Mouse (Mus musculus) ovary, postnatal 36 days (tissue): ENCODE data around the gene H2-Aa.

Experiments used
- DNase-seq: peaks from one replicate; pipeline ENCODE4 v3.0.0; 2022; ENCODE audit warnings: low spot score, mixed read lengths

H2-Aa gene

DNA sequence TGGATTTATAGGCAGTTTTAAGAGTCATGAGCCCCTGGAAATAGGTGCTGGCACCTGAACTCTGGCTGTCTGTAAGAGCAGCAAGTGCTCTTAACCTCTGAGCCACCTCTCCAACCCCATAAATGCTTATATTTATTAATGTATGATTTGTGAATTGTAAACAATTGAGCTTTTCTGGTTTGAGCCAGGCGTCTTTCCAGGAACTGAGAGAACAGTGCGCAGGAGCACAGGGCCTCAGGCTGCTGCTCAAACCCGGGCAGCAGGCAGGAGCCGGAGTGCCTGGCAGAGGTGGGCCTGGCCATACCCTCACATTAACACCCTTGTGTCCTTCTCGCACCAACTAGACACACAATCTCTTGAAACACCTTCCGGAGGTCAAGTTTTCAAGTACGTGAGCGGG is 12.4 kb upstream of the H2-Aa start:
- DNase-seq: no peak

DNA sequence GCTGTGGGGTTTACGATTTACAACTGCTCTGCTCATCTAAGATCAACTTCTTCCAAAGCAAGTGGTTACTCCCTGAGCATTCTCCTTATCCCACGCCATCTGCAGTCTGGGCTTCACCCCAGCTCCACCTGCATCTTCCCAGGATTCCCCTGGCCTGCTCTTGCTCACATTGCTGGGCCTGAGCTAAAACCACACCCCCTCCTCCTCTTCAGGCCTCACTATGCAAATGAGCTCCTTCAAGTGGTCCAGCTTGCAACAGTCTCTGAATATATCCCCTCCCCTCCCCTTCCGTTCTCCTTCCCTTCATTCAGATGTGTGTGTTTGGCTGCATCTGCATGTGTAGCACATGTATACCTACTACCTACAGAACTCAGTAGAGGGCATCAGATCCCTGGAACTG is 11.7 kb upstream of the H2-Aa start:
- no peak for DNase-seq

DNA sequence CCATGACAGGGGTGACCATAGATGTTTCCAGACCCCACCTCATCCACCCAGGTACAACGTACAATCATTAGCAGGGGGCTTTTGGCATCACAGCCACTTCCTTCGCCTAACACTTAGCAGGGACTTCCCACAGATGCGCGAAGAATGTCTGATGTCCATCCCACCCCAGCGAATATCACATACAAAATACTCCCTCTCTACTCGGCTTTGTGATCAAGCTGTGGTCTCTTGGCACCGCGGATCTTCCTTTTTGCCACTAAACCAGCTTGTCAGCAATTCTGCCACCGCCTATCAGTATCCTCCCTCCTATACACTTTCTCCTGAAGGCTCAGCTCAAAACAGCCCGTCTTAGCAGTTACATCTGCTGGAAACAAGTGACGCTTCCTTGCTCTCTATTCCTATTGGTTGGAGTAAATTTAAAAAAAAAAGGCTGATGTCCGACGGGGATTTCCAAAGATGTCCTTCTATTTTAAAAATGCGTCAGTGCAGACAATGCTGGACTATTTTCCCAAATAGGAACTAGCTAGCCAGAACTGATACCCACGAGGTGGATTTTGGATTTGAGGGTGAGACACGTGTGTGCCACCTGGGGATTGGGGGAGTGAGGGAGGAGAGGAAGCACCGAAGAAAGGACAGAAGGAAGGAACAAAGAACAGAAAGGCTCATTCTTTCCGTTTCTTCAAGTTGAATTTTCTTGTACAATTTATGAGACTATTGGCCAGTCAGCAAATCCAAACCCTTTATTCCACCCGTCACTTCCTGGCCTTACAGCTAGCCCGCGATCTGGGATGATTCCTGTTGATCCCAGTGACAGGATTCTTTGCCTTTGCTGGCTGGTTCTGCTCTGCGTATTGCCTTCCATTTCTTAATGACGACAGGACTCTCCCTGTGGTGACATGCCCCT is 8.5 kb upstream of the H2-Aa start:
- no peak for DNase-seq

DNA sequence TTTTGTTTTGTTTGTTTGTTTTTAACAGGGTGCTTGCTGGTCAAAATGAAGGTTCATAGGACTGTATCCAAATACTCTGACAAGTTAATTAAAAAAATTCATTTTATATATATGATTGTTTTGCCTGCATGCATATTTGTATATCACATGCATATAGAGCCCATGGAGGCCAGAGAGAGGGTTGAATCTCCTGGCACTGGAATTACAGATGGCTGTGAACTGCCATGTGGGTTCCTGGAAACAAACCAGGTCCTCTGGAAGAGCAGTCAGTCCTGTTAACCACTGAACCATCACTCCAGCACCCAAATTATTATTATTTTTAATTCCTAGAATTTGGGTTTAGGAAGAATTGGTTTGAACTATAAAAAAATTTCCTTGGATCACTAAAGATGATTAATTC is 7.7 kb upstream of the H2-Aa start:
- no peak for DNase-seq

DNA sequence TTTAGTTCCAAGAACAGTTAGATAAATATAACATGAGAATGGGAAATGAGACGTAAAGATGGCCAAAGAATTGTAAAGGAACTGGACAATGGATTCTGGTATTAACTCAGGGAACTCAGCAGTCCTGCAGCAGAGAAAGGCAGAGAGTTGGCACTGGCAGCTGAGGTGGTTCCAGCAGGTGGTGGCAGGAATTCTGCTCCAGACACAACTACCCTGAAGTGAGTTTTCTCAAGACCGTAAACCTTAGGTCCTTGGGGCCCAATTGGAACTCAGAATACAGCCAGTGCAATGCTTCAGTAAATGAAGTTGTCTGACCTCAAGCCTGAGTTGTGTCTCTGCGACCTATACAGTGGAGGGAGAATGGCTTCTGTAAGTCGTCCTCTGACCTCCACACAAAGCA is 6.6 kb upstream of the H2-Aa start:
- no peak for DNase-seq

DNA sequence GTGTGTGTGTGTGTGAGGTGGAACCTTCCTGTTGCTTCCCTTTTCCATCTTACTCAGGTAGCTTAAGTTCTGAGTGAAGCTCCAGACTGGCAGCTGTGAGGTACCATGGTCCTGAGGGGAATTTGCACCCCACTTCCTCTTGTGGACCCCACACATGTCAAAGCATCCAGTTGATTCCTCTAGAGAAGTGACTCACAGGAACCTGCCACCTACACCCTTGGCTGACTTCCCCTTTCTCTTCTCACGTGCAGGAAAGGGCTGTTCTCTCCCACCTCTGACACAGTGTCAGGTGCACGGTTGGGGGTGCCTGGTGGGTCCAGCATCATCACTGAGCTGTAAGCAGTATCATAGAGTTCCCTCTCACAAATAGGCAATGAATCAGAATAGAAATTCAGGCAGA is 5.9 kb upstream of the H2-Aa start:
- DNase-seq: no peak

DNA sequence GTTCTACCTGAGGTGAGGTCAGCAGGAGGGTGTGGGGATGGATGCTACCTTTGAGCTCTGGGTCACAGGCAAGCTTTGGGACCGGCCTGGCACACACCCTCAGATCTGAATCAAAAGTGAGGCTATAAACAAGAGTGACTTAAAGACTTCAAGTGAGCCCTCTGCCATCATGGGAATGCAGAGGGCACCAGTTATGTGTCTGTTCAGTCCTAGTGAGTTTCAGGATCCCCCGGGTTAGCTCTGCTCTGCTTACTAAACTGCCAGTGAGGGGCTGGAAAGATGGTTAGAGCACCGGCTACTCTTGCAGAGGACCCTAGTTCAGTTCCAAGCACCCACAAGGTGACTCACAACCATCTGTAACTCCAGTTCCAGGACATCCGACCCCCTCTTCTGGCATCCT is 4.9 kb upstream of the H2-Aa start:
- DNase-seq: no peak

DNA sequence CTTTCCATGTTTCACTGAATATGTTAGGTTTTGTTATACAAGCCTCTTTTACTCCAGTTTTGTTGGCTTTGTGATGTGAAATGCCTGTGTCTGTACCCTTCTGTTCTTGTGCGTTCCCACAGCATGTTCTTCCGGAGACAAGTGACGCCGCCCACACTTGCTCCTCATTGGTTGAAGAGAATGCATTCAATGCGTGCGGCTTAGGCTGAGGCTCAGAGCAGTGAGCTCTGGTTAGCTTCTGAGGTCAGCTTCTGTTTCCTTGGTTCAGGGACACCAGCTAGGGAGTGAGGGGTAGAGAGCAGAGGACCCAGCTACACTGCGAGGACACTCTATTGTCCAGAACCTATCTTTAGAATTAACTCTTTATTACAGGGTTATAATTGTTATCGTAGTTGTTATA is 4.0 kb upstream of the H2-Aa start:
- DNase-seq: peak; percentile 72

DNA sequence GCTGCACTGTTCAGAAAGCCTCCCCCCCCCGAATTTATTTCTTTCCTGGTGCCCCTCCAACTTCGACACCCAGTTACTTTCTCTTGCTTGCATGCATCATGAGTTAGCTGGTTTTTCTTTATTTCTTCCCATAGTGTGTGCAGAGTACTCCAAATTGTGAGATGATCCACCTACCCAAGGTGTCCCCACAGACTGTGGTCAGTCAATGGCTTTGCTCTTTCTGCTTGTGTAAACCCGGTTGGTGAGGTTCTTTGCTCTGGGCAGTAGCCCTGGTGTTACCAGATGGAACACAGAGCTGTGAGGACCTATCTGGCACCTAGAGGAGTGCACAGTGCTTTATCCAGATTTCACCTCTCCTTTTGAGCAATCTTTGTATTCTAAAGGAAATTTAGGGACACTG is 508 bp upstream of the H2-Aa start:
- no peak for DNase-seq

DNA sequence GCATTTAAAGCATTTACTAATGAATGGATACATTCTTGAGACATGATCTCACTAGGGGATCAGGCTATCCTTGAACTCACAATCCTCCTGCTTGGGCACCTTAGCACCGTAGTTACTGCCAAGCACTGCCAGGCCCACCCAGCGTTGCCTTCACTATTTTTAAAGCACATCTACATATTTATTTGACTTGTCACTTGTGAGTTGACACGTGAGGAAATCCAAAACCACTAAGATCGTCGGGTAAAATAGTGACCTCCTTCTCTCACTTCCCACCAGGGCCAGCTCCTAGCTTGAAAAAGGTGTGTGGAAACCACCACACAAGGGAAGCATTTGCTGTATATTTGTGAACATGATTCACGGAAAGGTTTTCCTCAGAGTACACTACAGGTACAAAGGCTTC is 624 bp downstream of the H2-Aa start:
- no peak for DNase-seq

DNA sequence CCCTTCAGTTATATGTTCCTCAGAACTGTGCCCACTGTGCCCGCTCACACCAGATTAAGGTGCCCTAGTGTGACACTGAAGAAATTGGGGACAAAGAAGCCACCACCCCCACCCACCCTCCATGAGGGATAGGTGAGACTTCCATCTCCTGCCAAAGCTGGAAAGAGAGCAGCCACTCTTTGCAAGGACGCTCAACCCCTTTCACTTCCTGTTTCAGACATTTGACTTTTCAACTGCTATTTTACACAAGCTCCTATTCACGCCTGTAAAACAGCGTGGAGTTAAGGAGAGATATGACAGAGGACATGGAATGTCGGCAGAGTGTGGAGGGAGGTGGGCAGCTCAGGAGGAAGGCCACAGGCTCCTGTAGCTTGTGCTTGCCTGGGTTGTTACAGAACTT is 1.1 kb downstream of the H2-Aa start:
- no peak for DNase-seq

DNA sequence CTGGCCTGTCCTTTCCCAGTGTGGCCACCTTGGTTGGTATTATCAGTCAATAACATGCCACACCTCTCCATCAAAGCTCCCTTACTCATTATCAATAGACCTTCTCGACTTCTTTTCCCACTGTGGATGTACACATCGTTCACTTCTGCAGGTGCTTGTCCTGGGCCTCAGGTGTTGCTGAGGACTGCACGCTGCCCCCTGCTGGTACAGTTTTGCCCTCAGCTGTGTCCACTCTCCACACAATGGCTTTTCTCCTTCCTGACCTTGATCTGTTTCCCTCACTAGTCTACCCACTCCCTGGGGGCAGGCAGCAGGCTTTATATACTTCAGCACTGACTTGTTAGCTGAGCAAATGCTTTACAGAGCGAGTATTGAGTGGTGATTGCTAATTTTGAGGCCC is 1.8 kb downstream of the H2-Aa start:
- DNase-seq: no peak

DNA sequence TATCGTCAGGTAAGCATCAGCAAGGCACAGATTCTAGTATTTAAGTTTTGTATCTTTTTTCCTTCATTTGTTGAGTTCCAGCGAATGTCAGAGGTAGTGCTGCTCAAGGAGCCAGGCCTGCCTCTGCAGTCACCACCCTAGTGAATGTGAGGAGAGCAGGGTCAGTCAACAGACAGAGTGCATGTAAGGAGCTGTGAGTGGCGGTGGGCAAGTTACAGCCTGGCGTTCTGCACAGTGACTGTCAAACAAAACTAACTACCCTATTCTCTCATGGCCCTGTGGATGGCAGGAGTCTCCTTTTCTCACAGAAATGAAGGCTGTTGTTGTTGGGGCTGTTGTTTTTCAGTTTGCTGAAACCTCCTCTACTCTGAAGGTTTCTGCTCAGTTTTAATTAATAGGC is 2.3 kb downstream of the H2-Aa start:
- no peak for DNase-seq

DNA sequence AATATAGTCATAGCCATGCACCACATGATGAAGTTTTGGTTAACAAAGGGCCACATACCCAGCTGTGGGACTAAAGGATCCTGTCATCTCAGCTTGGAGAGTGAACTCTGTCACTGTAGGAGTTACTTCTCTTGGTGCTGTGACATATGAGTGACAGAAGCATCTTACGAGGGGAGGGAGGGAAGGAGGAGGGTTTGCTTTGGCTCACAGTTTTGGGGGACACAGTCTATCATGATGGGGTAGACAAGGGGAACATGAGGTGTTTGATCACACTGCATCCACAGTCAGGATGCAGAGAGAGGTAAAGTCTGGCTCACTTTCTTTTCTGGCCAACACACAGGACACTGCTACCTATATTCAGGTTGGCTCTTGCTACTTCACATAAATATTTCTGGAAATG is 5.8 kb downstream of the H2-Aa start:
- no peak for DNase-seq

DNA sequence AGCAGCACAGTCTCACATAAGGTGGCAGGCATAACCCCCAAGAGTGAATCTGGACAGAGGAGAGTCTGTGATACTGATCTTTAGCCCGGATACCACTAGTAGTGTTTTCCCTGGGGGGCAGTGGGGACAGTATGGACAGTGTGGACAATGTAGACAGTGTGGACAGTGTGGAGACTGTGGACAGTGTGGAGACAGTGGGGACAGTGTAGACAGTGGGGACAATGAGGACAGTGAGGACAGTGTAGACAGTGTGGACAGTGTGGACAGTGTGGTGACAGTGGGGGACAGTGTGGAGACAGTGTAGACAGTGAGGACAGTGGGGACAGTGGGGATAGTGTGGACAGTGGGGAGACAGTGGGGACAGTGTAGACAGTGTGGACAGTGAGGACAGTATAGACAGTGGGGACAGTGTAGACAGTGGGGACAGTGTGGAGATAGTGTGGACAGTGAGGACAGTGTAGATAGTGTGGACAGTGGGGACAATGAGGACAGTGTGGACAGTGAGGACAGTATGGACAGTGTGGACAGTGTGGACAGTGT is 7.1 kb downstream of the H2-Aa start:
- DNase-seq: no peak

DNA sequence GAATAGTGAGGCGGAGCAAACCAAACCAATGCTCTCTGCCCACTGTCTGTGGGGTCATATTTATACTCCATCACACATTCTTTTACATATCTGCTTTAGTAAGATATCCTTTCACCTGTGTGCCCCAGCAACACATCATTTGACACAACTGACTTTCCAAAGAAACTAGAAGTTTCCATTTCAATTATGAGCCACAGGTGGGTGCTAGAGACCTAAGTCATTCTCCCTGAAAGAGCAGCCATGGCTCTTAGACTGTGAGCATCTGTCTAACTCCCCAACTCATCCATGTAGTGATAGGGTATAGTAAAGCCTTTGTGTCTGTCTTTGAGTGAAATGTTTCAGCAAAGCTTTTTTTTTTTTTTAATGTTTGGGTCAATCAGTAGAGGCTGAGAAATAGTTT is 15.5 kb downstream of the H2-Aa start:
- DNase-seq: no peak

DNA sequence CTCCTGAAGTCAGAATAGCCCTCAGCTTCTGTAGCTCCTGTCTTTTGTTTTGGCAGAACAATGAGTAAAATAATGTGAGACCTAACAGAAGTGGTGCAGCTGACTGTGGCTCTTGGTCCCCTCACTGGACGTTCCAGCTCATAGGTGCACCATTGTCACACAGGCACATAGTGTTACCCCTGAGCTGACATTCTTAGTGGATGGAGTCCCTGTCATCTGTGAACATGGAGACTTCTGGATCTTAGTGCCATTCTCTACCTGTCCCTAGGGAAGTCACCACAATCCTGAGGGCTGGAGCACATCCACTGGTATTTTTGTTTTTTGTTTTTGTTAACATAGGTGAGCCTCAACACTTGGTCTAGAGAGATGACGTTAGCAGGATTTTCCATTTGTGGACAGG is 16.7 kb downstream of the H2-Aa start:
- DNase-seq: no peak

DNA sequence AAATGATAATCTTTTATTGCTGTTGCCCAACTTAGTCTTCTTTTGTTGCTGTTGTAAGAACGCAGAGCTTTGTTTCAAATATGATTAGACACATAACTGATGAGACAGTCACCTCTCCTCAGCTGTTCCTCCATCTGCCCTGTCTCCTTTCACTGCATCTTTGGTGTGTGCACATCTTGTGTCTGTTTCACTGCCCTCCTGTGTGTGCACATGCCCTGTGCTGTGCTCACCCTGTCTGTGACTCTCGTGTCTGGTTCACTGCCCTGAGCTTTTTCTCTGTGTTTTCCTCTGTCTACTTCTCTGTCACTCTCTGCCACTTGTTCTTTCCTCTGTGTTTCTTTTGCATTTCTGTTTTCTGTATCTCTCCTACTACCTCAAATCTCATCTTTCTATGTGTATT is 17.4 kb downstream of the H2-Aa start:
- no peak for DNase-seq

DNA sequence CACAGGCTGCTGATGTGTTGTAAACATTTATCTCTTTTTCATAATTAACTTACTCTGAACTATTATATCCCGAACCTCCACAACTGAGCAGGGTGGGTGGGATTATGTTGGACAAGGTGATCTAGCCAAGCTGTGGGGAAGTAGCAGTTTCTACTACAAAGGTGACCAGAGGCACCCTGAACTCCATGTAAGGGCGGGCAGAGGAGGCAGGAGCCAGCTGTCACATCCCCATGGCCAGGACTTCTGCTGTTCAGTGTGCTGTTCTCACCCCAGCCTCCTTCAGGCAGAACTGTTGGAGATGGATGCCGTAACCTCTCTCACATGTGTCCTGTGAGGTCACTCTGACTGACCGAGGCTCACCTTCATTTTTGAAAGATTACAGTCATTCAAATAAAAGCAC is 17.8 kb downstream of the H2-Aa start:
- DNase-seq: no peak

DNA sequence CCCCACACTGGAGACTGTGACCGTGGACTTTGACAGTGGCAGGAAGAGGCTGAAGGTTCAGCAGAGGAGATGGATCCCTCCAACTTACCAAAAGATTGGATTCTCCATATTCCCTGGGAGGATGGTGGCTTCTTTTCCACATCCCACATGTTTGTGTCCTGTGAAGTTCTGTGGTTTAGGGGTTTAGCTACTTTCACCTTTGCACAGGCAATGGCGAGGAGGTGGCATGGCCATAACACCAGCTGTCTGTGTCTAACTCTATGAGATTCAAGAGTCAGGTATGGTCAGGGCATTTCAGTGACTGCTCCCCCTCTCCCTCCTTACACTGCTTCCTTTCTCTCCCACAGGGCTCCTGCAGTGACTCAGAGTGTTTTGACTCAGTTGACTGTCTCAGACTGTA is 18.9 kb downstream of the H2-Aa start:
- no peak for DNase-seq

DNA sequence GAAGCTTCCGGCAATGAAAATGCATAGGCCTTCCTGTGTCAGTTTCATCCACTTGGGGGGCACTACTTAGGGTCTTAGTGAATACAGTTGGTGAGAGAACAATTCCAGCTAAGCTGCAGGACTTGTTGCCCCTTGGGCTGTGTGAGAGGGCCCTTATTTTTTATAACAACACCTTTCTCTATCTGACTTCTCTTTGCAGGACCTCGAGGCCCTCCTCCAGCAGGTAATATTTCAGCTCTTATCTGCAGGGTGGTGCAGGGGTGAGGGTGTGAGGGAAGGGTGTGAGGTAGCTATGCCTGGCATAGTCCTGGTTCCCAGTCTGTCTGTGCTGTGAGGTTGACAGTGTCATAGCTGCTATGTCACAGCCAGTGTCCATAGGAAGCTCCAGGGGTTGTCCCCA is 19.4 kb downstream of the H2-Aa start:
- no peak for DNase-seq

DNA sequence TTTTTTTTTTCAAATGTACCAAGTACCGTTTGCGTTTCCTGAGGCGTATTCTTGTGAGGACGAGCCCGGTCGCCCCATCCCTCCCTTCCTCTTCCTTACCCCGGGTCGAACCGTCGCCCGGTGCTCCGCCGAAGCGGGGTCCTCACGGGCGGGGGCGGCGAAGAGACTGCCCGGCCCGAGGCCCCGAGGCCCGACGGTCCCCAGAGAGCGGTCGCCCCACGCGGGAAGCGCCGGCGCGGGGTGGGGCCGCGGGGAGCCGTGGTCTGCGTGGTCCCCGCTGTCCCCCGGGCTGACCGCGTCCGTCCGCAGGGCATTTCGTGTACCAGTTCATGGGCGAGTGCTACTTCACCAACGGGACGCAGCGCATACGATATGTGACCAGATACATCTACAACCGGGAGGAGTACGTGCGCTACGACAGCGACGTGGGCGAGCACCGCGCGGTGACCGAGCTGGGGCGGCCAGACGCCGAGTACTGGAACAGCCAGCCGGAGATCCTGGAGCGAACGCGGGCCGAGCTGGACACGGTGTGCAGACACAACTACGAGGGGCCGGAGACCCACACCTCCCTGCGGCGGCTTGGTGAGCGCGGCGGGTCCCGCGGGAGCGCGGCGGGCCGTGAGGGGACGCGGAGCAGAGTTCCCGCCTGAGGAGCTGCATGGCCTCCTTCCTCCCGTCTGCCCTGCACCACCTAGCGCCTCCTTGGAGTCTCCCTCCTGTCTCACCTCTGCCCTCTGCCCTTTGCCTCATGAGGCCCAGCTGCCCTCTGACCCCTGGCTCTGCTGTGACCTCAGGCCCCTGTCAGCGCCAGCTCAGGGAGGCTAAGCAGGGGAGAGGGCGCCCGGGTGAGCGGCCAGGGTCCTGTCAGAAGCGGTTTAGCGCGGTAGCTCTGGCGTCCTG is 22.9 kb downstream of the H2-Aa start:
- peak; percentile 14 for DNase-seq

DNA sequence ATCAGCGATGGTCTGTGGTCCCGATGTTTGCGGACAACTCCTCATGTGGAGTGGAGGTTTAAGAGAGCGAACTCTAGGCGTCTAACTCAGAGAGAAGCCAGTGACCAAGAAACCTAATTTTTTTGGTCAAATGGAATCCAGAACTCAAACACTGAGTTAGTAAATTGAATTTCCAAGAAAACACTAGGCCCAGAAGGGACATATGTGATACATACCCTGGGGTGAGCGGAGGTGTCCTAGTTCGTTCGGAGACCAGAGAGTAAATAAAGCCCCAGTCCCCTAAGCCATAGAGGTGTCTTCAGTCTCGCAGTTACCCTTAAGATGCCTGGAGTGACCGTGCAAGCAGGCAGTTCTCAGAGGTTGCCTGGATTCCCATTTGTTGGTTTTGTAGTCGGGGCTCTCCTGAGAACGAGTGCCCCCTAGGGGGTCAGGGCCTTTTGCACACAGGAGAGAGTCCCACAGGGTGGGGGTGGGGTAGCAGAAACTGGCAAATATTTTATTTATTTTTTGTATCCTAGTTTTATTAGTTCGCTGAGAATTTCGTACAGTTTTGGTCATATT is 23.7 kb downstream of the H2-Aa start:
- no peak for DNase-seq
